Mouse (Mus musculus) layer of hippocampus, adult 8-10 months (tissue): ENCODE measurements around the gene Shld1. TPM values are rescaled to one million over a fixed set of nuclear protein-coding genes. Genes with fewer than 3 reads are reported as not detected.

ENCODE experiments used
- DNase-seq, 2 experiments: peaks; one replicate each; pipeline ENCODE4 v3.0.0; 2022; ENCODE audit warnings: low spot score in 2 of 2
- total RNA-seq, 4 experiments: library from RNA; stranded (reverse); gene quantifications; 2 replicates each; pipeline ENCODE4 v1.2.4; 2022

The Shld1 gene
- total RNA-seq, 4 experiments from 2014 or later, result 8.6 to 13.6 (median 12.4) TPM

DNA sequence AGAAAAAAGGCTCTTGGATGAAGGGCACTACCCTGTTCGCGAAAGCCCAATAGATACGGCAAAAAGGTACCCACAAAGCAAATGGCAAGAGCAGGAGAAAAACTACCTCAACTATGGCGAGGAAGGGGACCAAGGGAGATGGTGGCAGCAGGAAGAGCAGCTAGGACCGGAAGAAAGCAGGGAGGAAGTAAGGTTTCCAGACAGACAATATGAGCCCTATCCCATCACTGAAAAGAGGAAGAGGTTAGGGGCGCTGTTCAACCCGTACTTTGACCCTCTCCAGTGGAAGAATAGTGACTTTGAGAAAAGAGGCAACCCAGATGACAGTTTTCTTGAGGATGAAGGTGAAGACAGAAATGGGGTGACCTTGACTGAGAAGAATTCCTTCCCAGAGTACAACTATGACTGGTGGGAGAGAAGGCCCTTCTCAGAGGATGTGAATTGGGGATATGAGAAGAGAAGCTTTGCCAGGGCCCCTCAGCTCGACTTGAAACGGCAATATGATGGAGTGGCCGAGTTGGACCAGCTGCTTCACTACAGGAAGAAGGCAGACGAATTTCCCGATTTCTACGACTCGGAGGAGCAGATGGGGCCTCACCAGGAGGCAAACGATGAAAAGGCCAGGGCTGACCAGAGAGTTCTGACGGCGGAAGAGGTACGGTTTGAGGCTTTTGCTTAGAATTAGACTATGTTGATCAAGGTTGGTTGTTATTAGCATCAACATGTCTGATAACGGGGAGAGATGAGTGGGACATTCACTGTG lies 106.9 kb downstream of the Shld1 start:
- no peak for DNase-seq

- no peak for DNase-seq
Measured at GRCm38 (mm10) chr2:132794204-132794586, 107.5 kb downstream of the Shld1 start.

Other genes starting within 250 kb of the Shld1 start
- gene Gpcpd1, start 99.2 kb upstream of the Shld1 start, total RNA-seq, result 10 to 100 TPM; 65.3 to 79.3 (median 70.9) TPM
- 100 to 1,000 TPM; 254 to 300 (median 278) TPM for gene Chgb, start 94.3 kb downstream of the Shld1 start, total RNA-seq
- 10 to 100 TPM; 28.9 to 37.1 (median 33.3) TPM for gene Trmt6, start 129.1 kb downstream of the Shld1 start, total RNA-seq
- 1 to 10 TPM; 3.7 to 4.7 (median 4.1) TPM for gene Mcm8, start 129.2 kb downstream of the Shld1 start, total RNA-seq
- gene Crls1, start 159.7 kb downstream of the Shld1 start, total RNA-seq, result 10 to 100 TPM; 34.4 to 43.9 (median 39.4) TPM
- 1 to 10 TPM in 3 of 4 experiments, under 1 TPM in 1; 0.92 to 1.3 (median 1.2) TPM for gene Lrrn4, start 194.0 kb downstream of the Shld1 start, total RNA-seq